Mouse (Mus musculus) liver, adult (tissue): ENCODE data around the gene Raly.

Experiments
- GATA4 ChIP-seq: IDR thresholded peaks from 2 replicates; pipeline ENCODE4 v1.6.1; 2014; ENCODE audit warnings: mild to moderate bottlenecking, low read length; ENCODE audit not compliant: insufficient replicate concordance

Gene Raly

DNA sequence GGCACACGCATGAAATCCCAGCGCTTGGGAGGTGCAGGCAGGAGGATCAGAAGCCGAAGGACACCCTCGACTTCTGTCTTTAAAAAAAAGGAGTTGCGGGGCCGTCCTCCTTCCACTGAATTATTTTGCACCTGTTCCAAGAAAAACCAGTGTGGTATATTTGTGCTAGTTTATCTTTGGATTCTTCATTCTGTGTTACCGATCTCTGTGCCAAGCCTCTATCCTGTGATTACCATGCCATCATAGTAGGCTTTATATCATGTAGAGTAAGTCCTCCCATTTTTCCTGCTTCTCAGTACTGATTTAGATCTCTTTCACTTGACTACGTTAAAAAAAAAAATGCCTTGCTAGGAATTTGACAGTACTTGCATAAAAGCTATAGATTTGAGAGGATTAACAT lies 19.3 kb upstream of the Raly start:
- no peak for TF ChIP-seq GATA4

DNA sequence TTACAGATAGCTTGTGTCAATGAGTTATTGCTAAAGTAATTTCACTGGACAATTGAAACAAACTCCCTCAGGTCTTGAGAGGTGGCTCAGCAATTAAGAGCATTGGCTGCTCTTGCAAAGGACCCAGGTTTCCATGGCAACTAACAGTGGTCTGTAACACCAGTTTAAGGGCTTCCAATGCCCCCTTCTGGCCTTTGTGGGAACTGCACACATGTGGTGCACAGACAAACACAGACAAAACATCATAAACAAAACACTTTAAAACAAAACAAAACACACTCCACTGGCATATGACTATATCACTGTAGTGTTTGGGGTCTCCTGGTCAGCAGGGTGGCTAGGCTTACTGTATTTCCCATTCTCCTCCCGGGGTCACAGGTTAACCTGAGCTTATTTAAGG lies 16.9 kb upstream of the Raly start:
- TF ChIP-seq GATA4: no peak

GRCm38 (mm10) chr2:154776496-154776895 lies 14.4 kb upstream of the Raly start:
- TF ChIP-seq GATA4: no peak

GRCm38 (mm10) chr2:154779648-154780047 lies 11.2 kb upstream of the Raly start:
- no peak for TF ChIP-seq GATA4

GRCm38 (mm10) chr2:154782361-154782760 lies 8.5 kb upstream of the Raly start:
- no peak for TF ChIP-seq GATA4

GRCm38 (mm10) chr2:154782856-154783650 lies 7.8 kb upstream of the Raly start:
- no peak for TF ChIP-seq GATA4

DNA sequence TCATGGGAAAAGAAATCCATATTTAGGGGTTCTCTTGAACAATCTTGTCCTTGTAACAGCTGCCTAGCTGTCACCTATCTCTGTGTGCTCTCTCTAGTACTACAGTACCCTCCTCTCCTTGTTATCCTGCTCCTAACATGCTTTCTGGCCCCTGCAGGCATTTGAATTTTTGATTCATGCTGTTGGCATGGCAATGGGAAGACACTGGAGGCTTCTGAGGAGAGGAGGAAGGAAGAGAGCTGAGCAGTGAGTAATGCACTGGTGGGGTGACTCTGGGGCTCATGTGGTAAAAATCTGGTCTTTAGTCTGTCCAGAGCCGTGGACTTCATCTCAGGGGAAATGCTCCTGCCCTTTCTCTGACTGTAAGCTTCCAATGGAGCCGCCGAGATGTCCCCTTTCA lies 5.6 kb upstream of the Raly start:
- no peak for TF ChIP-seq GATA4

DNA sequence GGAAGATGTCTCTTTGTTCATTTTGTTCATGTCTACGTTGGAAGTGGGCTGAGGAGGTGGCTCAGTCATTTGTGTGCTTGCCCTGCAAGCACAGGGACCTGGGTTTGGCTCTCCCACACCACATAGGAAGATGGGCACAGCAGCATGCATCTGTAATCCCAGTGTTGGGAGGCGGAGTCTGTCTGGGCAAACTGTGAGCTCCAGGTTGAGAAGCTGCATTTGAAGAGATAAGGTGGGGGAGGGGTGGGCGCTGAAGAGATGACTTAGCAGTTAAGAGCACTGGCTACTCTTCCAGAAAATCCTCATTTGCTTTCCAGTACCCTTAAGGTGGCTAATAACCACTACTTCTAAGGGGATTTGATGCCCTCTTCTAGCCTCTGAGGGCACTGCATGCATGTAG lies 4.7 kb upstream of the Raly start:
- TF ChIP-seq GATA4: no peak

DNA sequence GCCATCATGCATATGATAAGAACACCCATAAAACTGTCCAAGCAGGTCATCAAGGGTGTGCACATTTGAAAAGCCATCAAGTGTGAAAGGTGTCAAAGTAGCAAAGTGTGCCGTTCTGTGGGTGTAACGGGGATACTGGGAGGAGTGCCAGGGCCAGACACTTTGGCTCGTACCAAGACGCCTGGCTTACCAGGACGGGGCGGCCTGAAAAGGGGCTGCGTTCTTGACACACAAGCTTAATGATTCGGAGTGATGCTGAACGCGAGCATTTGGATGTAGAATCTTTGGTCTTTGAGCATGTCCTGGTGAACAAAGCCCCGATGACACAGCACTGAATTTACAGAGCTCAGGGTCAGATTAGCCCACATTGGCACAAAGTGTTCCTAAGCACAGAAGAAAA lies 4.1 kb upstream of the Raly start:
- no peak for TF ChIP-seq GATA4

- no peak for TF ChIP-seq GATA4
These were observed 1.5 kb upstream of the Raly start for GRCm38 (mm10) chr2:154789381-154789780.

- no peak for TF ChIP-seq GATA4
These were observed 780 bp upstream of the Raly start for GRCm38 (mm10) chr2:154789977-154790655.

- no peak for TF ChIP-seq GATA4
These were observed 1.1 kb downstream of the Raly start for GRCm38 (mm10) chr2:154791661-154792642.

- TF ChIP-seq GATA4: no peak
These were observed 12.5 kb downstream of the Raly start for GRCm38 (mm10) chr2:154803372-154803771.

- TF ChIP-seq GATA4: no peak
These were observed 12.9 kb downstream of the Raly start for GRCm38 (mm10) chr2:154803845-154804244.

DNA sequence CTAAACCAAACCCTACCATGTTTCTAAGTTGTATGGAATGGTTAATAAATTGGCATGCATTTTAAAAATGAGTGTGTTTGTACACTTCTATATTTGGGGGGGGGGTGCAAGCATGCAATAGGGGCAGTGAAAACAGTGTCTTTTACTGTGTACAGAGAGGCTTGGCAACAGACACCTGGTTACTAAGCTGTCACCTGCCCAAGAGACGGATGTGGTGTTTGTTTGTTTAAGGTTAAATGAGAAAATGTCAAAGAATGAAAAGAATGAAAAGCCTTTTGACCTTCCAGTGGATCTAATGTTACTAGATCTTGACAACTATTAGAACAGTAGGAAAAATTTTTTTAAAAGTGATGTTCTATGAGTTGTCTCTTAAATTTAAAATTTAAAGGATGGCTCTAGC lies 16.8 kb downstream of the Raly start:
- TF ChIP-seq GATA4: no peak

GRCm38 (mm10) chr2:154809107-154809762 lies 18.3 kb downstream of the Raly start:
- TF ChIP-seq GATA4: no peak

GRCm38 (mm10) chr2:154810821-154811220 lies 19.9 kb downstream of the Raly start:
- no peak for TF ChIP-seq GATA4
